Mouse (Mus musculus) frontal cortex, postnatal 25 days (tissue): ENCODE measurements at regions not wholly inside any gene's neighbourhood (a gene's known extent, or its start where the extent isn't known, plus 50 kb on each side); places are given as distances from the start of the nearest gene placed in this dataset.

ENCODE experiments used
- DNase-seq, 2 experiments: peaks; one replicate each; pipeline ENCODE4 v3.0.0; 2022; ENCODE audit warnings: low spot score in 2 of 2

- DNase-seq: no peak
These were observed 83.7 kb upstream of the Phyhipl start for GRCm38 (mm10) chr10:70739348-70739966.

DNA sequence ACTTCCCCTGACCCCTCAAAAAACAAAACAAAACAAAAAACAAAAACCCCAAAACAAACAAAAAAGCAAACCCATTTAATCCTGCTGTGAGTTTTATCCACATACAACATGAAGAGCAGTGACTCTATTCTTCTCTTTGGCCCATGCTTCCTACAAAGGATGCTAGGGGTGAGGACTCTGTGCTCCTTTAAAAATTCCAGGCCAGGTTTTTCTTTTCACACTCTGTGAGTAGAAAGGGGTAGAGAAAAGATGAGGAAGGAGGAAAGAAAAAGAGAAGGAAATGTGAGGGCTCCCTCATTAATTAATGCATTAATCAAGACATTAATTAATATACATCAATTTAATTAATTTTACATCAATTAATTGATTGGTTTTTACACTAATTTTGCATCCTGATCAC, 82.9 kb upstream of the Phyhipl start:
- no peak for DNase-seq

DNA sequence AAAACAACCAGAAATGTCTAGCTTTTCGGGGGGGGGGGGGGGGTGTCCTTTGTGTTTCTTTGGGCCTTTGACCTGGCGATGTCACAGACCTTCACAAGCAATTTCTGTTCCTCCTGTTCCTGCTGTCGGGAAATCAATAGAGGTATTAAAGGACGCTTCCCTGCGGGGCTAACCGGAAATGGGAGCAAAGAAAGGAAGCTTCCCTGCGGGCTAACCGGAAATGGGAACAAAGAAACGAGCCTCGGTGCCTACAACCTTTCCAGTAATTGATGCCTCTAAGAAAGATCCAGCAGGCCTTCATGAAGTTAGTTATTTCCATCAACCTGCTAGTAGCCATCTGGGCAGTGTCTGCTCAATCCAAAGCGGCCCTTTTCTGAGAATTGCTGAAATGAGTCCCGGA, 78.2 kb upstream of the Phyhipl start:
- no peak for DNase-seq

DNA sequence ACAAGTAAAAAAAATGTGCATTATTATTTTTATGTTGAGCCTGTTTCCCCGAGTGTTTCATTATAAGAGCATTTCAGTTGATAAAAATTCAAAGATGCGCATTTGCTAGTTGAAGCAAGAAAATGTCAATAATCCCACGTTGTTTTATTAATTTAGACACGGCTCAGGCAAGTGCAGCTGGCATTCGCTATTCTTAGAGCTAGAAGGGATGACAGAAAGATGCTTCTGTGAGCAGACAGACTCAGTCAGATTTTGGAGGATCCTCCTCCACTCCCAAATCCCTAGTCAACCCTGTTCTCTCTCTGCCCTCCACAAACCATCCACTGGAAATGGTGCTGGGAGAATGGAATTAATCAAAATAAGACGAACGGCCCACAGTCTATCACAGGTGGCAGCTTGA, 77.7 kb upstream of the Phyhipl start:
- DNase-seq: no peak

- no peak for DNase-seq
These were observed 69.3 kb upstream of the Phyhipl start for GRCm38 (mm10) chr10:70725091-70725490.

DNA sequence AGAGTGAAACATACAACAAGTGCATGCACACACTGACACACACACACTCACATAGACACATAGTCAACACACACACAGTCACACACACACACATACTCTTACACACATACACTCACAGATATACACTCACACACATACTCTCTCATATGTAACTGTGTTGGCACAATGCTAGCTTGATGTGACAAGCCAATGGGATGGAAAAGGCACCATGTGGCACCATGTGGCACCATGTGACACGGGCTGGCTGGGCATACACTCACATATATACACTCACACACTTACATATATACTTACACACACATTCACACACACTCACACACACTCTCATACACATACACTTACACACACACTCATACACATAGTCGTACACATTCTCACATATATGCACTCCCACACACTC, 67.0 kb upstream of the Phyhipl start:
- DNase-seq: no peak

GRCm38 (mm10) chr10:70722381-70722780, 66.6 kb upstream of the Phyhipl start:
- DNase-seq: no peak

GRCm38 (mm10) chr10:70717464-70717863, 61.7 kb upstream of the Phyhipl start:
- DNase-seq: no peak

DNA sequence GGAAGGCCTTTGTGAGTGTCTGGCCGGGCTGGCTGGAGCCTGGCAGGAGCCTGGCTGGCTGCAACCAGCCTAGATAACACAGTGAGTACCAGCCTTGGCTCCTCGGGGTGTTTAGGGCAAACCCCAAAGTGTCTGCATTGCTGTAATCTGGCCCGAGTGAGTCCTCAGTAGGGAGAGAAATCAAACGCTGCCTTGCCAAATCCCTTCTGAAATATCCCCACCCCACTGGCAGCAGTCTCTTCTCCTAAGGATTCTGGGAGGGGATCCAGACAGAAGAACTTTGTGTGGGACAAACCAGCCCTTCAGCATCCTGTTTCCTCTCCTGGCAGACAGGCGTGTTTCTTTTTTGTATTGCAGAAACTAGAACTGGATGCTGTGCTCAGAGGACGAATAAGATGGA, 61.3 kb upstream of the Phyhipl start:
- peak; percentile 33 to 48 for DNase-seq

DNA sequence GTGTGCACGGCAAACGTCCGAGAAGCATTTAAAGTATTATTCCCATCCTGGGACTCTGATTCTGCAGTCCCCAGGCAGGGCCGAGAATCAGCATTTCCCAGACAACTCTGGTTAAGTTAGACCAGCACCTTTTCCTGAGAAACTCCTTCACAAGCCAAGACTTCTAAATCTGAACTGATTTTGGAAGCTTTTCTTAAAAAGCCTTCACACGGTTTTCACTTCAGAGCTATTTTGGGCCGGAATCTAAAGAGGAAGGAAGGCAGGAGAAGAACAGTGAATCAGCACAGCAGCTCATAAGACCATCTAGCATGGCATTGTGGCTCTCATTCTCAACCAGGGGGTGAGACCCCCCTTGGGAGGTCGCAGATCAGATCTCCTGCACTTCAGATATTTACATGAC, 57.5 kb upstream of the Phyhipl start:
- DNase-seq: no peak

GRCm38 (mm10) chr10:70708806-70709205, 53.0 kb upstream of the Phyhipl start:
- DNase-seq: no peak
